Mouse (Mus musculus): Measurements from ENCODE around the gene Psmd13.

Gene Psmd13

GRCm38 (mm10) chr7:140907697-140908096 is 25.9 kb downstream of the Psmd13 start:
- no peak for DNase-seq (ENCODE audit: low read depth)

GRCm38 (mm10) chr7:140908181-140908580 is 26.4 kb downstream of the Psmd13 start:
- no peak for DNase-seq (ENCODE audit: low read depth)

- DNase-seq (ENCODE audit: low read depth), result peak; percentile 76
Observed at GRCm38 (mm10) chr7:140908634-140909107, 26.9 kb downstream of the Psmd13 start.

- no peak for DNase-seq (ENCODE audit: low read depth)
Observed at GRCm38 (mm10) chr7:140912293-140912692, 30.5 kb downstream of the Psmd13 start.

GRCm38 (mm10) chr7:140912846-140913482 is 31.2 kb downstream of the Psmd13 start:
- DNase-seq (ENCODE audit: low read depth), result no peak

- no peak for DNase-seq (ENCODE audit: low read depth)
Observed at GRCm38 (mm10) chr7:140914031-140914690, 32.4 kb downstream of the Psmd13 start.

GRCm38 (mm10) chr7:140919911-140920310 is 38.1 kb downstream of the Psmd13 start:
- no peak for DNase-seq (ENCODE audit: low read depth)

- no peak for DNase-seq (ENCODE audit: low read depth)
Observed at GRCm38 (mm10) chr7:140920418-140921029, 38.8 kb downstream of the Psmd13 start, which contains the start of gene Nlrp6. Gene Nlrp6 (plus strand): TSS chr7:140920902.

GRCm38 (mm10) chr7:140921225-140921975 is 39.6 kb downstream of the Psmd13 start:
- DNase-seq (ENCODE audit: low read depth), result no peak

GRCm38 (mm10) chr7:140922398-140923069 is 40.8 kb downstream of the Psmd13 start:
- DNase-seq (ENCODE audit: low read depth), result no peak

- DNase-seq (ENCODE audit: low read depth), result no peak
Observed at GRCm38 (mm10) chr7:140923070-140923775, 41.5 kb downstream of the Psmd13 start.

- DNase-seq (ENCODE audit: low read depth), result no peak
Observed at GRCm38 (mm10) chr7:140927181-140927580, 45.4 kb downstream of the Psmd13 start.

GRCm38 (mm10) chr7:140938436-140938835 is 56.7 kb downstream of the Psmd13 start:
- no peak for DNase-seq (ENCODE audit: low read depth)

- DNase-seq (ENCODE audit: low read depth), result no peak
Observed at GRCm38 (mm10) chr7:140938896-140939295, 57.1 kb downstream of the Psmd13 start.

- no peak for DNase-seq (ENCODE audit: low read depth)
Observed at GRCm38 (mm10) chr7:140939669-140940171, 58.0 kb downstream of the Psmd13 start.

GRCm38 (mm10) chr7:140941222-140942051 is 59.7 kb downstream of the Psmd13 start, which contains the start of gene Pgghg:
Gene Pgghg (plus strand): TSS chr7:140941391.
- DNase-seq (ENCODE audit: low read depth), result peak; percentile 69

GRCm38 (mm10) chr7:140942341-140942740 is 60.6 kb downstream of the Psmd13 start:
- DNase-seq (ENCODE audit: low read depth), result no peak

- no peak for DNase-seq (ENCODE audit: low read depth)
Observed at GRCm38 (mm10) chr7:140942811-140943210, 61.0 kb downstream of the Psmd13 start.

GRCm38 (mm10) chr7:140943356-140943755 is 61.6 kb downstream of the Psmd13 start:
- DNase-seq (ENCODE audit: low read depth), result no peak

GRCm38 (mm10) chr7:140944236-140944635 is 62.5 kb downstream of the Psmd13 start:
- DNase-seq (ENCODE audit: low read depth), result no peak
